Mouse (Mus musculus) thymus, adult 2 months (tissue): ENCODE results near the gene Smarca2. TPM values are rescaled to one million over a fixed set of nuclear protein-coding genes. Genes with fewer than 3 reads are reported as not detected.

ENCODE experiments used
- DNase-seq: peaks from one replicate; pipeline ENCODE4 v3.0.0; 2021
- H3K27ac ChIP-seq: fragments of 200-500 bp; 2 replicates; pipeline ENCODE4 v1.5.1; 2012; ENCODE audit warnings: low read length, control low read depth; ENCODE audit not compliant: control insufficient read depth, insufficient read depth
- H3K27me3 ChIP-seq: fragments of 200-500 bp; 2 replicates; pipeline ENCODE4 v1.6.1; 2012; ENCODE audit warnings: mild to moderate bottlenecking, low read length, moderate library complexity, mixed read lengths; ENCODE audit not compliant: control insufficient read depth, insufficient read depth
- H3K36me3 ChIP-seq: fragments of 200-500 bp; 2 replicates; pipeline ENCODE4 v1.6.1; 2012; ENCODE audit warnings: mild to moderate bottlenecking, low read length, moderate library complexity; ENCODE audit not compliant: control insufficient read depth, insufficient read depth
- H3K4me1 ChIP-seq: fragments of 200-500 bp; replicated peaks from 2 replicates; pipeline ENCODE4 v1.6.1; 2012; ENCODE audit warnings: low read length; ENCODE audit not compliant: control insufficient read depth, insufficient read depth
- H3K4me3 ChIP-seq: fragments of 200-500 bp; 2 replicates; pipeline ENCODE4 v1.5.1; 2012; ENCODE audit warnings: mild to moderate bottlenecking, low read length, control low read depth, moderate library complexity; ENCODE audit not compliant: control insufficient read depth, insufficient read depth
- CTCF ChIP-seq: fragments of 200-500 bp; IDR thresholded peaks from 2 replicates; pipeline ENCODE4 v1.5.1; 2012; ENCODE audit warnings: mild to moderate bottlenecking, control low read depth, low read length, moderate library complexity, borderline replicate concordance; ENCODE audit not compliant: control insufficient read depth, poor library complexity, insufficient read depth; ENCODE audit errors: extremely low read depth
- POLR2A ChIP-seq: fragments of 200-500 bp; IDR thresholded peaks from 2 replicates; pipeline ENCODE4 v1.6.1; 2012; ENCODE audit warnings: mild to moderate bottlenecking, low read length, control low read depth, moderate library complexity; ENCODE audit not compliant: control insufficient read depth, poor library complexity, insufficient read depth; ENCODE audit errors: extremely low read depth
- WGBS: fragments of 180-500 bp; shearing (Covaris S2); methylation state at CpG from one replicate; pipeline ENCODE4 v1.1.7; 2018; 5-methylcytosine and 5-hydroxymethylcytosine counted together
- polyA plus RNA-seq: library from polyadenylated mRNA; depleted of rRNA; stranded (reverse); fragments of >200 nt; gene quantifications from 2 replicates; pipeline ENCODE4 v1.2.3, GENCODE M21; 2012

Gene Smarca2
- polyA plus RNA-seq, 1 experiment = 38.9 TPM

DNA sequence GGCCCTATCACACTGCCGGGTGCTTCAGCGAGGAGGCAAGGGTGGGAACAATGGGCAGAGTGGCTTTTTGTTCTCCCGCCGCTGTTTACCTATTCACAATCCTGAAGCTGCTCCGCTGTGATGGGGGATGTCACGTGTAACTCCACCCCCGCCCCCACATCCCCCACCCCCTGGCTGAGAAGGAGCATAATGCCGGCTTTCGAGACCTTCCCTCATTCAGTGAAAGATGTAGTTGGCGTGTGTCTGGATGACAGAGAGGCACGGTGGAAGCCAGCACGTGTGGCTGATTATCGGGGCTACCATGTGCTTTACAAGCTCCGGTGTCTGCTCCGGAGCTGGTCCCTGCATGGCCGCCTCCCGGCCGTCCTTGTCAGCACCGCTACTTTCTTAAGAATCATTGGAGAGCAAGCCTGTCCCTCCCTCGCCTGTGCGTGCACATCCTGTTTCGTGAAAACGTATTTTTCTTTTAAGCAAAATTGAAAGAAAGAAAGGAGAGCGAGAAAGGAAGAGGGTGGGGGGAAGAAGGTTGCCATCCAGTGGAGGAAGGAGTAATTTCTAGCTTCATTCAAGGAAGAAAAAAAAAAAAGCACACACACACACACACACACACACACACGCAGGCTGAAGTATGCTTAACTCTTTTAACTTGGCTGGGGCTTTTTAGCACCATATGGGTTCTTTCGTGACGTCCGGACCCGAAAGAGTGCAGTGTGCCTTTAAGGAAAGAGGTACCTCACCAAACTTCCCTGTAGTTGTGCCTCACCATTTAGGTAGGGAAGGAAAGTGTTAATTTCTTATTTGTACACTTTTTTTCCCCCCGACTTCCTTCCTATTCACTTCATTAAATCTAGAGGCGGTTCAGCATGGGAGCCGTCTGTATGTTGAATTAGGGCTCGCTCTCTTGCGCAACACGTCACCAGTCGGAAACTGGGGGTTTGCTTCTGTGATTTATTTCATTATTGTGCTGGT is 143.0 kb downstream of the Smarca2 start:
- DNase-seq = peak; percentile 66
- TF ChIP-seq CTCF = no peak
- TF ChIP-seq POLR2A = no peak
- no peaks in the 10 kb centered on the region for H3K36me3 ChIP-seq
- peak overlapping the region; percentile 56 for H3K4me3 ChIP-seq
- no peaks in the 10 kb centered on the region for H3K27me3 ChIP-seq
- under 1% methylated on average over 36 of the region's 36 CpGs for WGBS
- H3K4me1 ChIP-seq = peaks cover 12% of the 10 kb centered on the region
- peak overlapping the region; percentile 76 for H3K27ac ChIP-seq

GRCm38 (mm10) chr19:26748676-26749075 is 143.8 kb downstream of the Smarca2 start:
- TF ChIP-seq CTCF = no peak
- TF ChIP-seq POLR2A = no peak
- 2% methylated on average over 6 of the region's 6 CpGs for WGBS
- Histone ChIP-seq H3K27me3 (no peaks in the 10 kb centered on the region), H3K4me1 (peaks cover 18% of the 10 kb centered on the region), H3K36me3 (no peaks in the 10 kb centered on the region), H3K27ac (no peak overlapping the region), H3K4me3 (no peak overlapping the region)
- no peak for DNase-seq

DNA sequence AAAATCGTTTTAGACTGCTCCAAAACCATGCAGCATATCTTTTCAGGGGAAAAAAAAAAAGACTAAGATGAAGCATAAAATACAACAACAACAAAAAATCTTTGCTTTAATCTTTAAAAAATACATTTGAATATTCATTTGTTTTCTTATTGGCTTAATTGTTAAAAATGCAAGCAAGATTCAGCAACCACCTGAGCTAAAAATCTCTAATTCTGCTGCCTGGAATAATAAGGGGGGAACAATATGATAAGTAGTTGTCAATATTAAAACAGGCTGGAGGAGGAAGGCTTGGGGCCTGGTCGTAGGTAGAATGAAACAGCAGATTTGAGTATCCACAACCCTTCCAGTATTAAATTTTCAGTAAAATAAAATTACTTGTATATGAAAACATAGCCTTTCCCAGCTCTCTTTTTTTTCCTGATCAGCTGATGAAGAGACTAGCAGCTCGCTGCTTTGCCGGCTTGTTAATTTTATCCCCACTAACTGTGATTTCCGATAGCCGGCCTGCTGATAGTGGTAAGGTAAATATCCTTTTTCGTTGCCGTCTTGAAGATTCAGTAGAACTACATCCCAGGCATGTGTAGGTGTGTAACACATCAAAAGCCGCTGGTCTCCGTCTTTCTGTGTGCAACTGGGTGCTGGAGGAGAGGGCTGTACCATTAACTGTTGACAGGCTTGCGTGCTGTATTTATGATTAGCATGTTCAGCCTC is 144.7 kb downstream of the Smarca2 start:
- Histone ChIP-seq H3K4me1 (peaks cover 24% of the 10 kb centered on the region), H3K36me3 (no peaks in the 10 kb centered on the region), H3K4me3 (no peak overlapping the region), H3K27me3 (no peaks in the 10 kb centered on the region), H3K27ac (no peak overlapping the region)
- no peak for DNase-seq
- WGBS = 72% methylated on average over 11 of the region's 11 CpGs
- TF ChIP-seq POLR2A = no peak
- TF ChIP-seq CTCF = no peak

GRCm38 (mm10) chr19:26752611-26753163 is 147.8 kb downstream of the Smarca2 start:
- no peak overlapping the region for H3K27ac ChIP-seq
- no peak for TF ChIP-seq CTCF
- H3K4me3 ChIP-seq = no peak overlapping the region

GRCm38 (mm10) chr19:26753266-26753872 is 148.5 kb downstream of the Smarca2 start:
- peak; percentile 22 for DNase-seq
- peak overlapping the region; percentile 34; the same call in 1 of the 2 replicates for H3K27ac ChIP-seq
- H3K27me3 ChIP-seq = no peaks in the 10 kb centered on the region
- no peak for TF ChIP-seq POLR2A
- no peak for TF ChIP-seq CTCF
- 8% methylated on average over 7 of the region's 7 CpGs for WGBS
- no peak overlapping the region for H3K4me3 ChIP-seq
- H3K4me1 ChIP-seq = peaks cover 17% of the 10 kb centered on the region
- H3K36me3 ChIP-seq = no peaks in the 10 kb centered on the region

More at GRCm38 (mm10) chr19:26752611-26753163, 147.8 kb downstream of the Smarca2 start:
- Histone ChIP-seq H3K36me3 (no peaks in the 10 kb centered on the region), H3K27me3 (no peaks in the 10 kb centered on the region), H3K4me1 (peaks cover 17% of the 10 kb centered on the region)
- WGBS = 68% methylated on average over 15 of the region's 15 CpGs
- no peak for DNase-seq
